Mouse (Mus musculus) gastrocnemius, postnatal 25 days (tissue): Measurements from ENCODE around the gene Fyn. TPM values are rescaled to one million over a fixed set of nuclear protein-coding genes. Genes with fewer than 3 reads are reported as not detected.
A peak's percentile ranks its signal among the peaks of the same experiment; 100 is the strongest.

ENCODE experiments used
- DNase-seq: peaks from one replicate; pipeline ENCODE4 v3.0.0; 2022
- total RNA-seq, 2 experiments: library from RNA; stranded (reverse); gene quantifications; 1 replicate in 1 of 2; 2 replicates in 1 of 2; pipeline ENCODE4 v1.2.3; 2021

Gene Fyn
- total RNA-seq, 2 experiments from 2014 or later: 7.1 to 9.8 TPM

DNA sequence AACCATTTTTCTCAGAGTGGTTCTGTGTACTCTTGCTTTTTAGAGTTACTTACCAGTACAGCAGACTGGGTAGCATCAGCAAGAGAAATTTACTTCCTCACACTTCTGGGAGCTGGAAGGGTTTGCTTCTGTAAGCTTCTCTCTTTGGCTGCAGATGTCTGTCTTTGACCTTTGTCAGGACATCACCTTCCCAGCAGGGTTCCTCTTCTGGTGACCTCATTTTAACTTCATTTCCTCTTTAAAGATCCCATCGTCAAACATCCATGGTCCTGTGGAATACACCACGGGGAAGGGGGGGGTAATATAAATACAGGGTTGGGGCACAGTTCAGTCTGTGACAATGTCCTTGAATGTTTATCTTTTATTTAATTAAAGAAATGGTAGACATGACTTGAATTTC is 74.5 kb downstream of the Fyn start:
- DNase-seq: no peak

DNA sequence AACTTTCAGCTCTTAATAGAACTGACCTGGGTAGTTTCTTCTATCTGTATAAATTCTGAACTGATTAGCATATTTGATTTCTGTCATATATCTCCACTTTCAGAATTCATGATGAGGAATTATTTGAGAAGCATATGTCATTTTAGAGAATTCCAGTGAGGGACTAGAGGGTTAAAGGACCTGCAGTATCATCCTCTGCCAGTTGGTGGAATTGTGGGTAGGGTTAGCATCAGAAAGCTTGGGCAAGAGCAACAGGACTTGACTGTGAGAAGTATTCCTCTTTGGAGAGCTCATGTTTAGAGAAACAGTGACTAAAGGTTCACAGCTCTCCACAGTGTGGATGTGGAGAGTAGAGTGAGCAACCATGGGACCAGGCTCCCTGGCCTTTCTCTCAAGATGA is 75.3 kb downstream of the Fyn start:
- no peak for DNase-seq

DNA sequence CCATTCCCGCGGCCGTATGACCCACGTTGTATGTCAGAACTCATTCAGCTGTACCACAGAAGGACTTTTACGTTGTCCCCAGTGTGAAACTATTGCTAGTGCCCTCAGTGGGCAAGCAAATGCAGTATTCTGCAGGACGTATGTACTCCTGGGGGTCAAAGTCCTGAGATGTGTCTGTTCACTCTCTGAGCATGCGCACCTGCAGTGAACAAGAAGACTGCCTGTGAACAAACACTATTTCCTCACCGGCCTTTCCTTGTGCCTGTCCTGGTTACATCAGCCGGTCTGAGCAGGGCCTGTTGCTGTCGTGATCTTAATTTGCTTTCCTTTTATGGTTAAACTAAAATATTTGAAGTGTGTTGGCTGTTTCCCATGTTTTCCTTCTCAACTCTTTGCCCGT is 77.2 kb downstream of the Fyn start:
- DNase-seq: no peak

DNA sequence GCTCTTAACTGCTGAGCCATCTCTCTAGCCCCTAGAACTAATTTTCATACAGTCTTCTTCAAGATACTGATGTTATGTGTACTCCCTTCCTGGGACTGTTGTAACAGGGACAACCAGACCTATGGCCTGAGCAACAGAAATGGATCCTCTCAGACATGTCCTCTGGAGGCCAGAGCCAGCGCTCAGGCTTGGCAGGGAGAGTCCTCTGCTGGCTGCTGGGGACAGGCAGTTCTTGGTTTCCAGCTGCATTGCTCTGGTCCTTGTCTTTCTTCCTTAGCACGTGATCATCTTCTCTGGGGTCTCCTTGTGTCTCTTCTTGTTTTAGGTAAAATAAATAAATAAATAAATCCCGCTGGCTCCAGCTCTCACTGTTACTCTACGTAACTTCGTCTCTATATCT is 78.1 kb downstream of the Fyn start:
- DNase-seq: no peak

DNA sequence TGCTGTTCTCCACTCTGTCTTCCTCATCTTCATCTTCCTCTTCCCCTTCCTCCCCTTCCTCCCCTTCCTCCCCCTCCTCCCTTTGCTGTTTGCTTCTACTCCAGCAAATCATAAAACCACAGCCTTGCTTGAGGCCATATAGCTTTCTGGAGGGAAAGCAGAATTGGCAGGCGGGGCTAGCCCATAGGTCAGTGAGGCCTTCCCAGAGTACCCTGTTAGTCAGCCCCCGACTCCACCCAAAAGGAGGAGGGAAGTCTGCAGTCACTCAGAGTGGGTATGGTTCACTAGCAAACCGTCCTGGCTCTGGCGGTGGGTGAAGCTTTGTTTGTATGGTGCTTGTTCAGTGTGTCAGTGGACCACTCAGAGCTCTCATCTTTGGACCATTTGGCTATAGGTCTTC is 80.5 kb downstream of the Fyn start:
- DNase-seq: no peak

DNA sequence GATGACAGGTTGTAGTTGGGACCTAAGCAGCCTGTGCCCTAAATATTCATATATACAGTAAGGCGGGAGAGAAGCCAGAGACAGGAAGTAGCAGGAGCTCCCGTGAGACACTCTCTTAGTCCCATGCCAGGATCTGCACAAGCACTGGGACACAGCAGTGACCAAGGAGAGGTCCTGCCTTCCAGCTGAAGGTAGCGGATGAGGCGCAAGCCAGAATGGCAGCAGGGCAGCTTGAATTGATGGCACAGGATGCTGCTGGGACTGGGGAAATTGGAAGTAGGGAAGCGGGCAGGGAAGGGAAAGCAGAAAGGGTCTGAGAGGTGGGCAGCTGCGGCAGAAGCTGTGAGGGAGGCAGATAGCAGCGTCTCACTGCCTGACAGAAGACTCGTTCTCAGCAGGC is 81.7 kb downstream of the Fyn start:
- DNase-seq: no peak

DNA sequence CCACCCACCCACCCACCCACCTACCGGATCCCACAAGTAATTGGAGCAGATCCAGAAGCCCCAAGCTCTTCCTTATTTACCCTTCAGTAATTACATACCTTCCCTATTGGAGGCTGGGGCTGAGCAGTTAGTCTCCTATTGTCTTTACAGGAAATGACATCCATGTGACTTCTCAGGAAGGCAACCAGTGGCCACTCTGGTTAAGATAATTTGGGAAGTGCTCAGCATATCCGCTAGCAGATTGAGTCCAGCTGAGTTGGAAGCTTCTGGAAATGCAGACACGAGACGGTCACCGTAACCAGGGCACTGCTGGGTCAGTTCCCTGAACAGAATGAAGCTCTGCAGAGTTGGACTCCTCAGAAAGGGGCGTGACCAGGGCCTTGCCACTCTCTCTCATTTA is 82.4 kb downstream of the Fyn start:
- DNase-seq: no peak

DNA sequence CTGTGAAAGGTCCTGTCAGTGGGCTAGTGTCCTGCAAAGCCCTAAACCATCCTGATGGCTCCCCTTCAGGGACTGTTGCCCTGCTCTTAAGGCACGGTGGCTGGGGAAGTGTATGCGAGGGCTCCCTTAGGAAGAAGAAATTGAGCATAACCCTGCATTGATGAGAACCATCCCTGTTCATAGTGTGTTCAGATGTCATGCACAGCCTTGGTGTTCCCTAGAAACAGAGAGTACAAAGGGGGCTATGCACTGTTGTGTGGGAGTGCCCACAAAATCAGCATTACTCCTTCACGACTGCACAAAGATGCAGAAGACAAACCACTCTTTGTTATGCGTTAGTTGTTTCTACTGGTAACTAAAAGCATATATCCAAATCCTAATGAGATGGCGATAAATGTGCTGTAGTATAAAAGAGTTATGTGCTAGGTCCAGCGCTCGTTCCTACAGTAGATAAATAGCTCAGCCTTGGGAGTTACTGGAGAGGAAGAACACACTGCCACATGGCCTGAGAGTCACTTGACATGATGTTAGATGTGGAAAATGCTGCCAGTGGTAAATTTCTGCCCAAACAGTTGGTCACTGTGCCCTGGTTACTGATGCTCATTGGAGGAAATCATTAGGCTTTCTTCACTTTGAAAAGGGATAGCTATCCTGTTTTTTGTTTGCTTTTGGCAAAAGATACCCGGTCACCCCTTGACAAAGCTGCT is 83.4 kb downstream of the Fyn start:
- no peak for DNase-seq

DNA sequence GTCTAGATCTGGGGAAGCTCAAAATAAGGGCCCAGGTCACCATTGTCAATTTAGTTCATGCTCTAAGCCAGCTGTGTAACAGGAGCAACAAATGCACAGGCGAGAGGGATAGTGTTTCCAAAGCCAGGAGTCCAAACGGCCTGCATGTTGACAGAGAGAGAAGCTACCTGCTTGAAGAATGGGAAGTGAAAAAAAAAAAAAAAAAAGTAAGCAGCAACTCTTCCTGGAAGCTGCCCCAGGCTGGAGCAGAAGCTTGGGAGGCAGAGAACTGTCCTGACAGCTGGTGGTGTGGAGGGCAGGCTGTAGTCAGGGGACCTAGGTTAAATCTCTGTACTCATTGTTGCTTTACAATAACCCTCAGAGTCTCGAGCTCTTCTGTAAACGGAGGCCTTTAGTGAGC is 86.7 kb downstream of the Fyn start:
- no peak for DNase-seq

DNA sequence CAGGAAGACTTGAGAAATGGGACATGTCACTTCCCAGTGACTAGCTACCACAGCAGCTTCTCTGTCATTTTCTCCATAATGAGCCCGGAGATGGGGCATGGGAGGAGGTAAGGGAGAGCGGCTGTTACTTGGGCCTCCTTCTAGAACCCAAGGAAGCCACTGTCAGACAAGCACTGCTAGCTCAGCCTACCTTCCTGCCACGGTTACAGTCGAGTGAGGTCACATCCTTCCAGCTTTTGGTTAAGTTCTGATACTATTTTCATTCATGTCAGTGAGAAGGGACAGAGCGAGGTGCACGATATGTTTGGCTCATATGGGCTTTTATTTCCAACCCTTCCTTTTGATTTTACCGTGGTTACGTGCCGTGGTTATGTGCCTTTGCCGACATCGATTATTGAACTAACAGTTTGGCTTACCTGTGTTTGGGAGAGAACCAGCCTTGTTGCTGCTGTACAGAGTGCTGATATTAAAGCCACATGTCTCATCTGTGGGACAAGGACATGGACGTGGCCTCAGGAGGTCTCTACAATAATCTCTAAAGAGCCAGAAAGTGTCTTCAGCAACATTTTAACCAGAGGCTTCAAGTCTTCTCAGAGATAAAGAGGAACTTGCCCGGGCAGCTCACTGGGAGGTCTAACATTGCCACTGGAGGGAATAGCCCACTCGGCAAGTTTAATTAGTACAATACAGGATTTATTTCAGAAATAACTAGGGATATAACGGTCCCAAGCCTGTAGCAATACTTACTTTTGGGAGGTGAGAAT is 87.4 kb downstream of the Fyn start:
- DNase-seq: no peak

DNA sequence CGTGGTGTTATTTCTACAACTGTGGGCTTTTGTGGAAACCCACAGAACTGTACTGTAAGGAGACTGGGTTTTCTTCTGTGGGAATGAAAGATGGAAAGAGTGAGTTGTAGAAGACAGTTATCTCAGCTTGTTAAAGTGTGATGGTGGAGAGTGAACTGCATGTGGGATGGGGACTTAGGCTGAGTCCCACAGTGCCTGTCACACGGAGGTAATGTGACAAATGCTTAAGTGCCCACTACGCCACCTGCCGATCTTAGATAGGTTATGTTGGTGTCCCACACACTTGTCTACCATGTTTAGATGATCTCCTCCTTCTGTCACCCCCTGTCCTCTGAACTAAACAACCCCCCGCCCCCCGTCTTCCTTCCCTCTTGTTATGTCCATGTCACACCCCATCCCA is 88.1 kb downstream of the Fyn start:
- no peak for DNase-seq

DNA sequence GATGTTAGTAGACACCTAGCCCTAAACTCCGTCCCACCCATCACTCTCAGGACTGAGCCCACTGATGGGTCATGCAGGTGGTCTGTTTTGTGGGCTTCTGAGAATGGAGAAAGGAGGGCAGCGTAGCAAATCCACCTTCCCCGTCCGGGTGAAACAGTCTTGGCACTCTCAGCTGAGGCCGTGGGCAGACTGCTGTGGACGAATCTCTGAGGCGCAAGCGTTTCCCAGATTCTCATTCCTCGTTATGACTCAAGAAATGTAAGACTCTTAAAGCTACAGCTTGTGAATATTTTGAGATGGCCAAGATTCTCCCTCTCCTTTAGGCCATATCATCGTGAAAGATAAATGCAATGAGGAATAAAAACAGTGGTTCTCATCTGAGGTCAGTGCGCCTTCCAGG is 88.6 kb downstream of the Fyn start:
- no peak for DNase-seq

DNA sequence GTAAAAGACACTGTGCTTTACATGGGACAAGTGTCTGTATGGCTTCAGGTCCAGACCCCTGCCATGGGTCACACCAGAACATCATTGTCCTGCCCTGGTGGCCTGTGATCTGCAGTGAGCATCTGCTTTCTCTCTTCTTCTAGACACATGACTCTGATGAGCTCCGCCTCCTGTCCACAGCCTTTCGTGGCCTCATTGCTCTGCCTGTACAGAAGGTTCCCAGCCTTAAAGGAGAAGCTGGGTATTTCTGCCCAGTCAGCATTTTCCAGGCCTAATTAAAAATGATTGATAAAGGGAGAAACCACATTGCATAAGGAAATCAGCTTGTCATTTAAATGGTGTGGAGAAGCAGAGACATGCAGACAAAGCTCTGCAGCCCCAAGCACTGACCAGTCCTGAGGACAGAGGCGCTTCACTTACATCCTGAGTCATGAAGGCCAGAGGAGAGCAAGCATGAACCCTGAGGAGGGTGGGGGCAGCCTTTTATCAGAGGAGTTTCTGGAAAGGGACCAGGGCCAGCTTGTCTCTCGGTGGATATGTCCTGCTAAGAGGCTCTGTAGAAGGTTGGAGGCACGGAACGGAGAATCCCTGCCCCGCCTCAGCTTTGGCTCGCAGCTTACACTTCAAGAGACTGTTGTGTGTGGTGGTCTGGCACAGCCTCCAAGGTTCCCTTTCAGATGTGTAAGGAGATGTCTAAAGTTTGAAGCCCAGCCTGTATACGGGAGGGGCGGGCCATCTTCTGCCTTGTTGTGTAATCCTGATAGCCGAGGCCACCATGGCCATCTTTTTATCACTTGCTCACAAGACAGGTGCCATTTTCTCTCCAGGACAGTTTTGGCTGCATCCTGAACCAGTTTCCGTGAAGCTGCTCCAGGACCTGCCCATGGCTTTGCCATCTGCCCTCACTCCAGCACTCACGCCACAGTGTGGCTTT is 90.4 kb downstream of the Fyn start:
- no peak for DNase-seq

DNA sequence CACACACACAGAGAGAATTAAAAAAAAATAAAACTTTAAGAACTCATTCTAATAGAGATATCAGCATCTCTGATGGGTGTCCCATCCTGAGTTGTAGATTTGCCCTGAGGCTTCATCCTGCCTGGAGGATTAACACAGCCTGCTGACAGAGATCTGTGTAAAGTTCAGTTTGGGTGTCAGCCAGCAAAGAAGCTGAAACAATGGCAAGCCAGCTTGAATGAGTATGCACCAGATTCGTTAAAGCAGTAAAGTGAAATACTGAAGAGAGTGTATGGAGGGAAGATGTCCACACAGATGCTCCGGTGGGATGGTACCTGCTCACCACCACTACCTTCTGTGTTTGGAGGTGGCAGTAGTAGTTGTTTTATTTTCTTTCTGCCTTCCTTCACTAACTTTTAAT is 92.0 kb downstream of the Fyn start:
- DNase-seq: no peak

DNA sequence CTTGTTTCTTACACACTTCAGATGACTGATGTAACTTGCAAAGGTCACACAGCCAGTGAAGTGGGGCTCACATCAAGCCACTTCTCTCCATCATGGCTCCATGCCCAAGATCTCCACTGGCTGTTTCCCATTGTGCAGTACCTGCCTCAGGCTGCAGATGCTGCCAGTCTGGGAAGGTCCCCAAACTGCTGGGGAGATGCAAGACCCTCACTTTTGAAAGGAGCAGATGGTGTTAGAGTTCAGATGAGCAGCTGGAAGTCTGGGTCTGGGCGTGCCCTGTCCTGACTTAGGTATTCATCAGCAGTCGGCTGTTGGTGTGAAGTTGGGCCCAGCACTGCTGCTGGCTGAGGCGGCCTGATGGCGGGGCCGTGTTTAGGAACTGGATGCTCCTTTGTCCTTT is 93.3 kb downstream of the Fyn start:
- no peak for DNase-seq

DNA sequence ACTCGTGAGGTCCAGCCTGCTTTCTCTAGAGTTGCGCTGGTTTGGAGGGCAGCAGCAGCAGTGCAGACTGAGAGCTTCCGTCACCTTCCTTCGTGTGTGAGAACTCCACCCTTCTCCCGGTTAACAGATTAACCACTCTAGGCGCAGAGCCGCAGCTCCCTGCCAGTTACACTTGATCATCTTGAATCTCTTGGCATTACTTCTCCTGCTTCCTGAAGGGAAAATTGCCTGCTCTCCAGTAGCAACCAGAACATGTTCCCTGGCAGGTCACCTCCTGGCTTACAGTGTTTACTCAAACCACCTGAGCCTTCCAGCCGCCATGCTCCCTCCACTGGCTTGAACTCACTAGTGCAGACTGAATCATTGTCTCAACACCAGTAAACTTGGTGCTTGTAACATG is 94.1 kb downstream of the Fyn start:
- peak; percentile 60 for DNase-seq

DNA sequence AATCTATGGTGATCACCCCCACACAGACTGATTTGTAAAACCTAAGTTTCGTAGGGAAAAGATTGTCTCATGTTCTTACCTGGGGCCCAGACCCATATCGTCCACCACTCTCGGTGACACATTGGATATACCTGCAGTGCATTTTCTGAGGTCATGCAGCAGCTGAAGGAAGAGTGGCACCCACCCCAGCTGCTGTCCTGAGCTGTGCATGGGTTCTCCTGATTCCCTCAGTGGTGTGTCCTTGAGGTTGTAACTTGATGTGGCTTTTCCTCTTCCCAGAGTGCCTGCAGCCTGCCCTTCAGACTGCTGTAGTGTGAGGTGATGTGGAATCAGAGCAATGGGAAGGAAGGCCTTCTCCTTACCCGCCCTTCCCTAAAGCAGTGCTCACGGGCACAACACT is 95.7 kb downstream of the Fyn start:
- no peak for DNase-seq

DNA sequence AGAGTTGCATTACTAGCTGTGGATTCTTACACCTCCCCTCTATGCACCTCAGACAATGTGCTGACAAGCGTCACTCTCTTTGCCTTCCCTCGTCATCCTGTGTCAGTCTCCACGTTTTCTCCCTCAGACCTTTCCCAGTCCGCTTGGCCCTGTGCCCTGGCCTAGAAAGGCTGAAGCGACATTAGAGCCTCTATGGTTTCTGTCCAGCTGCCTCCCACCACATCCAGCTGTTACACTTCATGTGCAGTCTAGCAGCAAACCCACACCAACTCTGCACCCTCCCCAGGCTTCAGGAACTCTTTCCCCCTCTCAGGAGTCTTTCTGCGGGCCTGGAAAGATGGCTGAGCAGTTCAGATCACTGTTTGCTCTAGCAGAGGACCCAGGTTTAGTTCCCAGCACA is 98.7 kb downstream of the Fyn start:
- DNase-seq: peak; percentile 63

DNA sequence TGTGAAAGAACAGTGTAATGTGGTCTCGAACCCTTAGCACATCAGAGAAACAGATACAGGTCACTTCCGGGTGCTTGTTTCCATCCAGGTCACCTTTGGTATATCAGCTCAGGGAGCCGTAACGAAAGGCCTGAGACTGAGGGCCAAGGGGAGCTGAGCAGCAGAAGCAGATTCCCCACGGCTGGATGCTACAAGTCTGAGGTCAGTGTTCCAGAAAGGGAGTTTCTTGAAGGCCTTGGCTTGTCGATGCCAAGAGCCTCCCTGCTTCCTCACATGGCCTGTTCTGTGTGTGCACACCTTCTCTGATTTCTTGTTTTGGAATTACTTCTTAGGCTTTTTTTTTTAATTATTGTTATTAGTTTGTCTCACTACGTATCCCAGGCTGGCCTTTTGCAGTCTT is 99.2 kb downstream of the Fyn start:
- DNase-seq: no peak

DNA sequence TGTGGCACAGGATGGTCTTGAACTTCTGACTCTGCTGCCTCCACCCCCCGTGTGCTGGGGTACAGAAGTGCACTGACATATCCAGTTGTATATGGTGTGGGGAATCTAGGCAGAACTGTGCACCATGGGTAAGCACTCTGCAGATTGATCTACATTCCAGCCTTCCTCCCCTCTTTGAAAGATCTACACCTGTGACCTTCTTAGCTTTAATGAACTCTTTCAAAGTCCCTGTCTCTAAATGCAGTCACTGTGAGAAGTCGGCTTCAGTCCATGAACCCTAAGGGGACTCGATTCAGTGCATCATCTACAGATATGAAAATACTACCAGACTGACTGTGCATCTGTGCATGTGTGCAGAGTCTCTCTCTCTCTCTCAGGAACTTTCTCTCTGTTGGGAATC is 99.9 kb downstream of the Fyn start:
- no peak for DNase-seq

DNA sequence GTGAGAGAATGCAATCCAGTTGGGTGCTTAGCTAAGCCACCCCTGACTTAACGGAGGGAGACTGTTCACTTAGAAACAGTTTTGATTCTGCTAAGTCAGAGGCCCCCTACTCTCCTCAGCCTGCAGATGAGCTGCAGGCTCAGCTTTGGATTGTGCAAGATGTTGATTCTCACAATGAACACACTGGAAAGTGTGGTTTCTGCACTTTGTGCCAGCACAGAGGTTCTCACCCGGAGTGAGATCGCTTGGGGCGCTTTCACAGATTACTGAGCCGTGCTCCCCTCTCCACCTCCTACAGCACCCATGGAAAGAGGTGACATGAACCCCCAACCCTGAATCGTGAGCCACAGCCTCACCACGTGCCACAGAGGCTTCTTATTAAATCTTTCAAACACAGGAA is 100.7 kb downstream of the Fyn start:
- DNase-seq: no peak

DNA sequence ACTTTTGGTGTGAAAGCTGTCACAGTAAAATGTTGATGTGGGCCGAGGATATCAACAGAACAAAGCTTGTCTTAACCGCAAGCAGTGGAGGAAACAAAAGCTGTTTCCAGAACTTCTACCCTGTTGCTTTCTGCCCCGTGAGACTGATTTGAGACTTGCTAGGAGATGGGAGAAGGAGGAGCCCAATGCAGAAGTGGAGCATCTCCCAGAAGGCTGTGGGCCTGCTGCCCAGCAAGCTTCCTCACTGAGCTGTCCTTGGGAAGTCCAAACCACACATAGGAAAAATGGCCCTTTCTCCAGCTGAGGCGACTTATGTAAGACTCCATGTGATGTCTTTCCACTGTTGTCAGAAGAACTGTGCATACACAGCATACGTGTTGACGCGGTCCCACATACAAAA is 101.7 kb downstream of the Fyn start:
- peak; percentile 81 for DNase-seq
